Mouse (Mus musculus) 3T3-L1 (cell line): Measurements from ENCODE around the gene Hp1bp3.

Source experiments
- DNase-seq: peaks from one replicate; pipeline ENCODE4 v3.0.0-alpha.2; 2015; ENCODE audit warnings: low read depth, low spot score

Hp1bp3 gene

GRCm38 (mm10) chr4:138216200-138216890 lies at the start of gene Hp1bp3:
TSS of gene Hp1bp3 (plus strand) at chr4:138216296.
- DNase-seq, result peak; percentile 70

DNA sequence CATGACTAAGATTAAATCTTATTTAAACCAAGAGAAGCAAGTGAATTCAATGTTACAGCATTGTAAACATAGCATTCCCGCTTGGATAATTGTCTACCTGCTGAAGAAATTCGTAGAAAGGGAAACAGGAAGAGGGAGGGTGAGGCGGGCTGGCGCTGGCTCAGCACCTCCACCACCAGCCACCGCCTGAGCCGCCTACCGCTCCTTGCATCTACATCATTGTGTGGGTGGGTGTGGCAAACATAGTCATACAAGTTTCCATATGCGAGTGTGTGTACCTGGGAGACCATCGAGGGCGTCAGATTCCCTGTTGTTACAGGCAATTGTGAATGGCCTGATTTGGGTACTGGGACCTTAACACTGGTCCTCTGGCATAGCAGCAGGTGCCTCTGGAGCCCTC lies 49.6 kb upstream of the Hp1bp3 start:
- DNase-seq, result no peak

DNA sequence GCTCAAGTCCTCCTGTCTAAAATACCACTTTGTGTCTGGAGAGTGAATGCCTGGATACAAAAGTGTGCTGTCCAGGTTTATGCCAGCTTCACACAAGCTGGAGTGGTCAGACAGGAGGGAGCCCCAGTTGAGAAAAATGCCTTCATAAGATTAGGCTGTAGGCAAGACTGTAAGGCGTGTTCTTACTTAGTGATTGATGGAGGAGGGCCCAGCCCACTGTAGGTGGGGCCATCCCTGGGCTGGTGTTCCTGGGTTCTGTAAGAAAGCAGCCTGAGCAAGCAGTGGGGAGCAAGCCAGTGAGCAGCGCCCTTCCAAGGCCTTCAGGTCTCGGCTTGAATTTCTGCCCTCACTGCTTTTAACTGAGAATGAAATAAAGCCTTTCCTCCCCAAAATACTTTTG lies 47.9 kb upstream of the Hp1bp3 start:
- DNase-seq, result no peak

DNA sequence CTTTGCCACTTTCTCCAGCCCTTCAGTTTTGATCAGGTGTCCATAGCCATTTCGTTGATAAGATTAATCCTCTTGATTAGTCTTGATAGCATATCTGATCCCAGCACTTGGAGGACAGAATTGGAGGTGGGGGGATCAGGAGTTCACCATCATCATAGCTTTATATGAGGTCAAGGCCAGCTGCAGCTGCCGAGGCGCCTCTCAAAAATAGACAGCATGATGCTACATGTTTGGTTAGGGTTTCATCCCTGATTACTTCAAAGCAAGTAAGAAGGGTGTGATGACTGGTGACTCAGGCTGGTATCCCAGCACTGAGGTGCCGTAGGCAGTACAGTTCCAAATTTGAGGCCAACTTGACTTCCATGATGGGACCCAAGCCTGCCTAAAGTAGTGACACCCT lies 46.7 kb upstream of the Hp1bp3 start:
- DNase-seq, result no peak

DNA sequence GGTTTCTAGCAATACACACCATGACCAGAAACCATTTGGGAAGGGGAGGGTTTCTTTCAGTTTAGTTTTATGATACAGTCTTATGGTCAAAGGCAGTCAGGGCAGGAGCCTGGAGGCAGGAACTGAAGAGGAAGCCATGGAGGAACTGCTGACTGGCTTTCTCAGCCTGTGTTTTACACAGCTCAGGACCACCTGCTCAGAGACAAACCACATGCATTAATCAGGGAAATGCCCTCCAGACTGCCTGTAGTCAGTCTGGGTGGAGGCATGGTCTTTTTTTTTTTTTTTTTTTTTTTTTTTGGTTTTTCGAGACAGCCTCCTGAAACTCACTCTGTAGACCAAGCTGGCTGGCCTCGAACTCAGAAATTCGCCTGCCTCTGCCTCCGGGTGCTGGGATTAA lies 43.4 kb upstream of the Hp1bp3 start:
- DNase-seq, result no peak

DNA sequence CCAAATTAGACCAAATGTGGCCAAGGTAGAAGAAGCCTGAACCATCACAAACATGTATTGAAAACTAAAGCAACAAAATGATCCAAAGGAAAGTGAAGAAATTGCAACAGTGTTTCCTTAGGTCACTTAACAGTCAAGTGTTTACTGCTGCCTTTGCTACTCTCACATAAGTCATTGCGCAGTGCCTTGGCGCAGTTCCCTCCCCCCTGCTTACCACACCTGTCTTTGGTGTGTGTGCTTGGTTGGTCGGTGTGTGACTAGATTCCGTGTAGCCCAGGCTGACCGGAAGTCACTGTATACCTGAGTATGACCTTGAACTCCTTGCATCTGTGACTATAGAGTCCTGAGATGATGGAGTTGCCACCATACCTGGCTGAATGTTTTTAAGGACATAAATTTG lies 36.7 kb upstream of the Hp1bp3 start:
- DNase-seq, result no peak

GRCm38 (mm10) chr4:138180719-138181118 lies 35.4 kb upstream of the Hp1bp3 start:
- DNase-seq, result no peak

- DNase-seq, result no peak
These were observed 32.0 kb upstream of the Hp1bp3 start for GRCm38 (mm10) chr4:138184056-138184455.

GRCm38 (mm10) chr4:138184573-138184981 lies 31.5 kb upstream of the Hp1bp3 start:
- no peak for DNase-seq

GRCm38 (mm10) chr4:138185961-138186360 lies 30.1 kb upstream of the Hp1bp3 start:
- no peak for DNase-seq

DNA sequence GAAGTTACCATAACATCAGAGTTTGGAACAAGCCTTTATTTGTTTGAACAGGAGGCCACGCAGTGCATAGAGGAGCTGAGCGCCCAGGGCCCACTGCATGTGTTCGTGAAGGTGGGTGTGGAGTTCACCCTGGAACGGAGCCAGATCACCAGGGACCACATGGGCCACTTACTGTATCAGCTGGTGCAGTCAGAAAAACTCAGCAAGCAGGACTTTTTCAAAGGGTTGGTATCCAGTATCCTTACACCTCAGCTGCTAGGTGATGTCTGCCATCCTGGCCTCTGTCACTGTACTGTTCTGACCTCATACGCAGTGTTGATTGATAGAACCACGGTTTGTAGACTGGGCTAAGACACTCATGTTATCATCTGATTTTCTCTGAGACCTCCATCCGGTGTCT lies 28.1 kb upstream of the Hp1bp3 start:
- no peak for DNase-seq

GRCm38 (mm10) chr4:138192561-138192960 lies 23.5 kb upstream of the Hp1bp3 start:
- no peak for DNase-seq

DNA sequence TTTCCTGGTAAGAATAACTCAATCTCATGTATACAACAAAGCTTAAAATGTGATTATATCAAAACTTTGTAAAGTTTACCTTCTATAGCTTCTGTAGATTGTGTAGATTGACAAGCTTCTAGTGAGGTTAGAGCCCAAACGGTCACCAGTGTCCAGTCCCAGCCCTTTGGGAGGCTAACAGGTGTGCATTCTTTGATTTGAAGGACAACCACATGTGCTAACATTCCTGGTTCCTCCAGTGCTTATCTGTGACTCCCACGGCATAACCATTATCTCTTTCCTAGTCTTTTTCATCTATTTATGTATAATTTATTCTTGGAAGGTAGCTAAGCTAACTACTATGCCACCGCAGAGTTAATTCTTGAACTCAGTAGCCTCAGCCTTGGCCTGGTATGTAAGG lies 15.3 kb upstream of the Hp1bp3 start:
- no peak for DNase-seq

GRCm38 (mm10) chr4:138201696-138202095 lies 14.4 kb upstream of the Hp1bp3 start:
- no peak for DNase-seq

DNA sequence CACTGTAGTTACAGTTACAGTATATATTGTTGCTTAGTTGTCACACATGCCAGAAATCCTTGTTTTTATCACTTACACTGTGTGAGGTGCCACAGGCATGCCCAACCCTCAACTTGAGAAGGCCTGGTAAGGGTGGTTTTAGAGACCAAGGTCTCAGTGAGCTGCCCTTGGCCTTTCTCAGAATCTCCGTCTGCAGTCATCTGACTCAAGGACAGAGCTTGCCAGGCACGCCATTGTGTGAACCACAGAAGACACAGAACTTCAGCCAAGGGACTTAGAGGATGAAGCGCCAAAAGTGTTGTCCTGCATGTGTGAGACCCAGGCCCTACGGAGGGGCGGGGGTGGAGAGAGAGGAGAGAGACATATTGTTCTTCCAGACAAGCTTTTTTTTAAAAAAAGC lies 6.0 kb upstream of the Hp1bp3 start:
- DNase-seq, result no peak

- DNase-seq, result peak; percentile 90
These were observed 2.2 kb upstream of the Hp1bp3 start for GRCm38 (mm10) chr4:138213861-138214260.

DNA sequence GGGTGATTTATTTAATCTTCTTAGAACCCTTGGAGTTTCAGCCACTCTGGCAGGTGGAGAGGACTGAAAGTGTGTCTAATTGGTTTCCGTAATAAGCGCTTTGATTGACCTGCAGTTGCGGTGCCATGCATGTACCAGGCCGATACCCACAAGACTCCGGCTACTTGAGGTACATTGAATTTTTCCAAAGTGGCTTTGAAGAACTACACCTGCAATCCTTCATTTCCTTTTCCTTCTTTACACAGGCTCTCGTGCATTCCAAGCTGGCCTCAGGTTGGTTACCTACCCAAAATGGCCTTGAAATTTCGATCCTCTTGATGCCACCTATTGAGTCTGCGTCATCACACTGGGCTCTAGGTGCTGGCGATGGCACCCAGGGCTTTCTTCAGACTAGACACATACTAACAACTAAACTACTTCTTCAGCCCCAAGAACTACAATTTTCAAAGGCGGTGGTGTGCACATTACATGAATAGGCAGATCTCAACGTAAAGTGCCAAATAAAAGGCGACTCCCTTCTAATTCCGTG lies 361 bp upstream of the Hp1bp3 start:
- DNase-seq, result peak; percentile 6

DNA sequence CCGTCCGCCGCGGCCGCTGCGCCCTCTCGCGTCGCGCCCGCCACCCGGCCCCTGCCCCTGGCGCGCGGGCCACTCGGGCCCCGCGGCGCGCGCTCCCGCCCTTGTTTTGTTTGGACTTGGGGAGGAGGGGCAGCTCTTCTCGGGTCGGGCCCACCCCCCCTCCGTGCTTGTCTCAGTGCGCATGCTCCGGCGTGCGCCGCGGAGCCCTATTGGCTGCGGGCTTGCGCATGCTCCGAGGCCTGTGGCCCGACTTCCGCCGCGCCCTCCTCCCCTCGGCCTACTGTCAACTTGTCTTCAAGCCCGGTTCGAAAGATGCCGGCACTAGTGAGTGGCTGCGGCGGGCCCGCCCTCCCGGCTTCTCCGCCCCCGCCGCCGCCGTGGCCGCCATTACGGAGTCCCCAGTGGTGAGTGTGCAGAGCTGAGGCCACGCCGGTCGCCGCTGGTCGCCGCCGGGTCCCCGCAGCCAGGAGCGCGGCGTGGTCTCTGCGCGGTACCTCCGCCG lies 846 bp downstream of the Hp1bp3 start:
- peak; percentile 94 for DNase-seq

DNA sequence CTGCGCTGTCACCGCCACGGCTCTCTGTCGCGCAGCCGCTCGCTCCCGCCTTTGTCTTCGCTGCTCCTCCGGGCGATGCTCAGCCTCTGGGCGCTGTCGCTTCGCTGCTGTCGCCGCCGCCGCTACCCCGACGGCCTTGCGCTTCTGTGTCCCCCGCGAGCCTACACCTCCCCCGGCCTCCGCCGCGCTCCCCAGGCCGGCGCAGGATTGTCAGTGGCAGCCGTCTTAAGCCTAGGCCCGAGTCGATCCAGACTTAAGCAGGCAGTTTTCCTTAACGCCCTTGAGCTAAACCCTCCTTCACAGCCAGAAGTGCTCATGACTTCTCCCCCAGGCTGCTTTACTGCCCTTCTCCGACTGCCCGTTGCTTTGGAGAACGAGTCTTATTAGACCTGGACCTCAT lies 1.3 kb downstream of the Hp1bp3 start:
- peak; percentile 28 for DNase-seq

DNA sequence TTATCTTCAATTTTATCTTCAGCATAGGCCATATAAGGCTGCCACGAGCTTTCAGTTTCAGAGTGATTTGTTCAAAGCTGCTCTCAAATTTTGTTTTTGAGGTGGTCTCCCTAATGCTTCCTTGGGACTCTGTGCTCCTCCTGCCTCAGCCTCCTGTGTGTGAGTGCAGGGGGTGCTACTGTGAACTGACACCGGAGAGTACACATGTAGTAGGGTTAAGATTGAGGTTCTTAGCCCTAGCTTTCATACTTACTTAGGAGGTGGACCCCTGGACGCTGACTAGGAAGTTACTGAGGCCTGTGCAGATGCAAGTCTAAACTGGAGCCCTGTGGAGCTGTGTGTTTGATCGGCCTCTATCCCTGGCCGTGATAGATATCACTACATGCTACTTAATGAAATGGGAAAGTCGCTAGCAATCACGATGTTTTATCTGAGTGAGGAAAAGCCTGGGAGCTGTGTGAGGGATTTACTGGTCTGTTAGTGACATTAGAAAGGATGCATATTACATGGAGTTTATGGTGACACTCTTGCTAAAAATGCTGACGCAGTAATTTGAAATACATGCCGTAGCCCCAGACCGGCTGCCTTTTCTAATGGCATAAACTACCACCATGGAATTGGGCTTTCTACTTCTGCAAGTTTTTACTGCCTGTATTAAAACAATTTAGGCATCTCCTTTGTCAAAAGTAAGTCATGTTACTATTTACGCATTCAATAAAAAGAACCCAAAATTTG lies 2.0 kb downstream of the Hp1bp3 start:
- DNase-seq, result peak; percentile 13

DNA sequence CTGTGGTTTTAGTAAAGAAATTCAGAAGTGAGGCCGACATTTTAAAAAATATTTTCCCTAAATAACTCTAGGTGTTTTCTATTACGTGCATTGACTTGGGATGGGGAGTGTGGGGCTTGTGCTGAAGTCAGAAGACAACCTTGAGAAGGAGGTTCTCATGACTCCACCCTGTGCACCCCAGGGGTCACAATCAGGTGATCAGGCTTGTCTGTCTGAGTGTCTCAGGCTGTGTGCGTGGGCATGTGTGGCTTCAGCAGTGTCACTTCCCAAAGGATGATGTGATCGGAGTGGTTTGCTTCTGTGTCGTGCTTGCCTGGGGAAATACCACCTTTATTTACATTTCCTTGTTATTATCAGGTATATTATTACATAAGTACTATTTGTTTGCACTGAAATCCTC lies 3.2 kb downstream of the Hp1bp3 start:
- DNase-seq, result no peak

- DNase-seq, result no peak
These were observed 4.7 kb downstream of the Hp1bp3 start for GRCm38 (mm10) chr4:138220761-138221160.

GRCm38 (mm10) chr4:138221406-138221805 lies 5.3 kb downstream of the Hp1bp3 start:
- no peak for DNase-seq
